Mouse (Mus musculus) heart, embryonic 14.5 days (tissue): ENCODE results near the gene Srgap3. TPM values are rescaled to one million over a fixed set of nuclear protein-coding genes. Genes with fewer than 3 reads are reported as not detected.

Source experiments
- ATAC-seq: fragments of 200-750 bp; cut with Nextera tagmentation; 2 replicates; pipeline ENCODE4 v1.8.0; 2017; ENCODE audit warnings: low read depth, moderate TSS enrichment; ENCODE audit not compliant: insufficient number of reproducible peaks, insufficient read depth, low FRiP score
- H3K27ac ChIP-seq, 2 experiments: fragments of 200-500 bp in 1 of 2; fragments of 300-500 bp in 1 of 2; sonication (generic) in 1 of 2; replicated peaks in 1 of 2; 2 replicates each; pipeline ENCODE4 v1.5.1; 2012 to 2014; ENCODE audit warnings: low read depth in 2 of 2, low read length in 2 of 2, control low read depth in 1 of 2, mild to moderate bottlenecking in 1 of 2, mixed read lengths in 1 of 2; ENCODE audit not compliant: control insufficient read depth in 1 of 2, insufficient read depth in 1 of 2
- H3K27me3 ChIP-seq: fragments of 300-500 bp; sonication (generic); 2 replicates; pipeline ENCODE4 v1.6.1; 2014; ENCODE audit warnings: mild to moderate bottlenecking, low read length, control low read depth; ENCODE audit not compliant: control insufficient read depth, insufficient read depth
- H3K36me3 ChIP-seq: fragments of 300-500 bp; sonication (generic); 2 replicates; pipeline ENCODE4 v1.6.1; 2014; ENCODE audit warnings: mild to moderate bottlenecking, control low read depth, low read length, mixed read lengths; ENCODE audit not compliant: control insufficient read depth, insufficient read depth
- H3K4me1 ChIP-seq, 2 experiments: fragments of 200-500 bp in 1 of 2; fragments of 300-500 bp in 1 of 2; sonication (generic) in 1 of 2; 2 replicates each; pipeline ENCODE4 v1.6.1; 2012 to 2014; ENCODE audit warnings: low read length in 2 of 2, control low read depth in 1 of 2, mixed read lengths in 1 of 2; ENCODE audit not compliant: control insufficient read depth in 2 of 2, insufficient read depth in 2 of 2
- H3K4me2 ChIP-seq: fragments of 300-500 bp; sonication (generic); 2 replicates; pipeline ENCODE4 v1.6.1; 2014; ENCODE audit warnings: mild to moderate bottlenecking, low read length
- H3K4me3 ChIP-seq, 2 experiments: fragments of 200-500 bp in 1 of 2; fragments of 300-500 bp in 1 of 2; sonication (generic) in 1 of 2; 2 replicates each; pipeline ENCODE4 v1.5.1; 2012 to 2014; ENCODE audit warnings: low read length in 2 of 2, mild to moderate bottlenecking in 2 of 2, control low read depth in 1 of 2, low read depth in 1 of 2, moderate library complexity in 1 of 2; ENCODE audit not compliant: control insufficient read depth in 1 of 2, insufficient read depth in 1 of 2
- H3K9ac ChIP-seq: fragments of 300-500 bp; sonication (generic); 2 replicates; pipeline ENCODE4 v1.6.1; 2014; ENCODE audit warnings: mild to moderate bottlenecking, low read length
- H3K9me3 ChIP-seq: fragments of 300-500 bp; sonication (generic); 2 replicates; pipeline ENCODE4 v1.6.1; 2016; ENCODE audit warnings: low read length, control low read depth; ENCODE audit not compliant: control insufficient read depth
- WGBS: fragments of 180-500 bp; shearing (Covaris S2); extraction: QIAGEN DNeasy Blood & Tissue Kit; methylation state at CpG from one replicate; pipeline ENCODE4 v1.1.7; 2014; 5-methylcytosine and 5-hydroxymethylcytosine counted together
- polyA plus RNA-seq: library from polyadenylated mRNA; unstranded; fragments of >200 nt; fragmentation: Nextera tagmentation; extraction: Ambion mirVana; gene quantifications from 2 replicates; pipeline ENCODE4 v1.2.1, GENCODE M21; 2014

The Srgap3 gene
- polyA plus RNA-seq, 1 experiment from 2014 or later = 1.1 TPM

GRCm38 (mm10) chr6:112754994-112755393 is 192.1 kb downstream of the Srgap3 start:
- H3K4me1 ChIP-seq = no peaks in the 10 kb centered on the region
- no peak overlapping the region for H3K9ac ChIP-seq
- no peak overlapping the region for H3K4me2 ChIP-seq
- no peaks in the 10 kb centered on the region for H3K36me3 ChIP-seq
- no peak for ATAC-seq
- no peak overlapping the region for H3K4me3 ChIP-seq
- H3K9me3 ChIP-seq = no peaks in the 10 kb centered on the region
- 89% methylated on average over 6 of the region's 6 CpGs for WGBS
- H3K27me3 ChIP-seq = no peaks in the 10 kb centered on the region
- no peak overlapping the region for H3K27ac ChIP-seq

- H3K4me2 ChIP-seq = no peak overlapping the region
- no peak for ATAC-seq
- no peak overlapping the region for H3K27ac ChIP-seq
- no peaks in the 10 kb centered on the region for H3K9me3 ChIP-seq
- H3K36me3 ChIP-seq = no peaks in the 10 kb centered on the region
- H3K4me1 ChIP-seq = no peaks in the 10 kb centered on the region
- H3K27me3 ChIP-seq = no peaks in the 10 kb centered on the region
- H3K9ac ChIP-seq = no peak overlapping the region
- H3K4me3 ChIP-seq = no peak overlapping the region
- WGBS = 64% methylated on average over 3 of the region's 3 CpGs
These were observed 194.5 kb downstream of the Srgap3 start for GRCm38 (mm10) chr6:112752517-112752916.

GRCm38 (mm10) chr6:112752007-112752406 is 195.1 kb downstream of the Srgap3 start:
- 68% methylated on average over 5 of the region's 5 CpGs for WGBS
- Histone ChIP-seq H3K9me3 (no peaks in the 10 kb centered on the region), H3K27ac (no peak overlapping the region), H3K36me3 (no peaks in the 10 kb centered on the region), H3K9ac (no peak overlapping the region), H3K4me3 (no peak overlapping the region), H3K4me2 (no peak overlapping the region), H3K27me3 (no peaks in the 10 kb centered on the region), H3K4me1 (no peaks in the 10 kb centered on the region)
- ATAC-seq = no peak

GRCm38 (mm10) chr6:112742297-112742696 is 204.8 kb downstream of the Srgap3 start:
- H3K9ac ChIP-seq = no peak overlapping the region
- H3K4me3 ChIP-seq = no peak overlapping the region
- ATAC-seq = no peak
- H3K9me3 ChIP-seq = no peaks in the 10 kb centered on the region
- no peaks in the 10 kb centered on the region for H3K4me1 ChIP-seq
- H3K36me3 ChIP-seq = no peaks in the 10 kb centered on the region
- 74% methylated on average over 2 of the region's 2 CpGs for WGBS
- H3K27me3 ChIP-seq = no peaks in the 10 kb centered on the region; the same call in 1 of the 2 replicates
- no peak overlapping the region for H3K4me2 ChIP-seq
- H3K27ac ChIP-seq = no peak overlapping the region

GRCm38 (mm10) chr6:112741766-112742165 is 205.3 kb downstream of the Srgap3 start:
- H3K27ac ChIP-seq = no peak overlapping the region
- no peak overlapping the region for H3K4me3 ChIP-seq
- H3K36me3 ChIP-seq = no peaks in the 10 kb centered on the region
- H3K27me3 ChIP-seq = no peaks in the 10 kb centered on the region; the same call in 1 of the 2 replicates
- ATAC-seq = no peak
- WGBS = 66% methylated on average over 5 of the region's 5 CpGs
- H3K4me1 ChIP-seq = no peaks in the 10 kb centered on the region
- H3K9me3 ChIP-seq = no peaks in the 10 kb centered on the region
- H3K9ac ChIP-seq = no peak overlapping the region
- no peak overlapping the region for H3K4me2 ChIP-seq

GRCm38 (mm10) chr6:112739635-112740034 is 207.4 kb downstream of the Srgap3 start:
- Histone ChIP-seq H3K27ac (no peak overlapping the region), H3K4me2 (no peak overlapping the region), H3K4me1 (no peaks in the 10 kb centered on the region), H3K9ac (no peak overlapping the region), H3K36me3 (no peaks in the 10 kb centered on the region), H3K4me3 (no peak overlapping the region), H3K9me3 (no peaks in the 10 kb centered on the region), H3K27me3 (no peaks in the 10 kb centered on the region; the same call in 1 of the 2 replicates)
- ATAC-seq = no peak
- 80% methylated on average over 3 of the region's 3 CpGs for WGBS

GRCm38 (mm10) chr6:112738924-112739323 is 208.1 kb downstream of the Srgap3 start:
- Histone ChIP-seq H3K4me1 (no peaks in the 10 kb centered on the region), H3K9ac (no peak overlapping the region), H3K4me2 (no peak overlapping the region), H3K9me3 (no peaks in the 10 kb centered on the region), H3K27ac (no peak overlapping the region), H3K4me3 (no peak overlapping the region), H3K27me3 (no peaks in the 10 kb centered on the region; the same call in 1 of the 2 replicates), H3K36me3 (no peaks in the 10 kb centered on the region)
- ATAC-seq = no peak
- 80% methylated on average over 6 of the region's 6 CpGs for WGBS

GRCm38 (mm10) chr6:112736471-112736870 is 210.6 kb downstream of the Srgap3 start:
- 79% methylated on average over 3 of the region's 3 CpGs for WGBS
- no peak for ATAC-seq

More at GRCm38 (mm10) chr6:112736471-112736870, 210.6 kb downstream of the Srgap3 start:
- Histone ChIP-seq H3K4me2 (no peak overlapping the region), H3K4me1 (no peaks in the 10 kb centered on the region), H3K27me3 (no peaks in the 10 kb centered on the region; the same call in 1 of the 2 replicates), H3K4me3 (no peak overlapping the region), H3K36me3 (no peaks in the 10 kb centered on the region), H3K27ac (no peak overlapping the region), H3K9me3 (0 out of 2 replicates have a peak, but pooled peaks cover 4% of the 10 kb centered on the region), H3K9ac (no peak overlapping the region)
